17 mouse cellular contexts compared by ENCODE assay signal in the genomic region with DNA sequence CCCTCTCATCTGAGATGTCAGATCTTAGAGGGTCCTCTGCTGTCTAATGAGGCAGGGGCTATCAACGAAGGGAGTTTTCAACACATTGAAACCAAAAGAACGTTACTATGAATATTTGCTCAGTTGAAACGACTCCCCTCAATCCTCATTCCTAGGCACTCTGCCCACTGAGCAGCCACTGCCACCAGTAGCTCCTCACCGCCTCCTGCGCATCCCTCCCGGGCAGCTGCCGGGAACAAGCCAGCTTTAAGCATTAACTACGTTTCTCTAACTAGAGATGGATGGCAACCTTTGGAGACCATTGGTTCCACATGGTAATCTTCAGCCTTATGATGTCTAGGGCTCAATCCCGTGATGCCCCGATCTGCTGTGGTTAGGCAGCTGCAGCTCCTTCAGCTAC.
"Had no signal": no experiment of that assay in that cellular context is flagged by ENCODE, and none has a peak within 500 bp of the region (broad histone marks: within the 10 kb centered on the region; RNA-seq: fewer than 3 reads in every experiment).

No protein-coding gene starts in this region.

- H3K4me2 ChIP-seq: neural tube, embryonic 12.5 days; neural tube, embryonic 13.5 days; neural tube, embryonic 15.5 days; stomach, embryonic 15.5 days had no signal

- DNase-seq: retina, postnatal 1 day; right cerebral cortex, adult 18-20 months; right cerebral cortex, postnatal 14 days; right cerebral cortex, postnatal 25 days; right cerebral cortex, postnatal 4 days; spleen, adult 18-20 months; thymus, adult 18-20 months; thymus, adult 2 months; thymus, postnatal 14 days; thymus, postnatal 25 days; thymus, postnatal 36 days; thymus, postnatal 4 days had no signal

- H3K4me3 ChIP-seq: neural tube, embryonic 12.5 days; neural tube, embryonic 13.5 days; neural tube, embryonic 15.5 days; stomach, embryonic 15.5 days had no signal

- H3K9ac ChIP-seq: neural tube, embryonic 12.5 days; neural tube, embryonic 13.5 days; neural tube, embryonic 15.5 days; stomach, embryonic 15.5 days had no signal

- H3K27me3 ChIP-seq: neural tube, embryonic 12.5 days; neural tube, embryonic 13.5 days; neural tube, embryonic 15.5 days; stomach, embryonic 15.5 days had no signal

- H3K27ac ChIP-seq: neural tube, embryonic 12.5 days; neural tube, embryonic 13.5 days; neural tube, embryonic 15.5 days; stomach, embryonic 15.5 days; stomach, postnatal 0 days had no signal

- H3K9me3 ChIP-seq: neural tube, embryonic 12.5 days; neural tube, embryonic 13.5 days; neural tube, embryonic 15.5 days; stomach, embryonic 15.5 days had no signal

- H3K4me1 ChIP-seq: stomach, embryonic 15.5 days had no signal
